Mouse (Mus musculus): ENCODE data around the gene Klhl25. TPM values are rescaled to one million over a fixed set of nuclear protein-coding genes. Genes with fewer than 3 reads are reported as not detected.

Klhl25 gene
- 18.9 and 19.7 TPM in 2 replicates for polyA plus RNA-seq (2012; rRNA removed)

GRCm38 (mm10) chr7:75848115-75848775 is at the start of gene Klhl25:
Gene Klhl25 (plus strand): TSS chr7:75848310.

